Mouse (Mus musculus) layer of hippocampus, postnatal 25 days (tissue): Measurements from ENCODE around the gene Slc7a15. TPM values are rescaled to one million over a fixed set of nuclear protein-coding genes. Genes with fewer than 3 reads are reported as not detected.

Experiments
- DNase-seq, 2 experiments: peaks; one replicate each; pipeline ENCODE4 v3.0.0; 2022; ENCODE audit warnings: mixed read lengths in 2 of 2, low spot score in 1 of 2; ENCODE audit errors: extremely low spot score in 1 of 2
- total RNA-seq, 2 experiments: library from RNA; stranded (reverse); gene quantifications; 2 replicates each; pipeline ENCODE4 v1.2.3; 2021

Gene Slc7a15
- total RNA-seq, 2 experiments from 2014 or later: not detected

DNA sequence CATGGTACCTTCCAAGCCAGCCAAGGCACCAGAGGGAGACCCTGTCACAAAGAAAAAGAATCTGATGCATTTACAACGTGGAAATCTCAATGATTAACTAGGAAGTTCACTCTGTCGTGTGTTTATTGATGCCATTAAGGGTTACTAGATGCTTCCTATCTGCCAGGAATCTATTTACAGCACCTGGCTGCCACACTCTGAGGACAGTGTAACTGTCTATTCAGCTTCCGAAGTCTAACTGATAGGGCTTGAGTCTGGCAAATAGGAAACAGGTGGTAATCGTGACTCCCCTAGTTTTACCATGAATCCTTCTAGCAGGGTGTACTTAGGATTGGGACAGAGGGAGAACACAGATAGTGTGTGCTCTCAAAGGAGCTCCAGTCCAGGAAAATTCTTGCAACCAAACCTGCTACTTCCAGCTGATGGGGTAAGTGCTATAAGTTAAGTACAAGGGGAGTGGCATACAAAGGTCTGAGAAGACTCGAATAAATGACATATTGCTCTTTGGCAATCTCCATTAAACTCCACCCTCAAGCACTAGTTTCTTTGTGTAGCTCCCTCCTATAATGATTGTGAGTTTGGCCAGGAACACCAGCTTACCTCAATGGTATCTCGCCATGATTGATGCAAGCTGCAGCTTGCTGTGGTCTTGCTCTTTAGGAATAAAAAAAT, 88.4 kb downstream of the Slc7a15 start:
- no peak for DNase-seq

DNA sequence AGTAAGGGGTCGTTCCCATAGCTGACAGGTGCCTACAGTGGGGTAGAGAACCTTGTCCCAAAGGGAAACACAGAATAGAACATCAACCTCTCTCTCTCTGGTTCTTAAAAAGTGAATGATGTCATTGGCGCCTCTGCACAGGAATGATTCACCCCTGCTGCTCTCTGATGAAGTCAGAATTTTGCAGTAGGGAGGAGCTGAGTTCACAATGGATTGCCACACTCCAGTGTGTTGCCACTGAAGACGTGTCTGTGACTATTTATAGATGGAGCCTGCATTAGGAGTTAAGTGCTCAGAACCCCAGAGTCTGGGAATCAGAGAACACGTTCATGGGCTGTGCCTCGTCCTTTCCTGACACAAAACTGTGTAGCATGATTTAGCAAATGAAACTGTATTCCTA, 89.2 kb downstream of the Slc7a15 start:
- DNase-seq: no peak

DNA sequence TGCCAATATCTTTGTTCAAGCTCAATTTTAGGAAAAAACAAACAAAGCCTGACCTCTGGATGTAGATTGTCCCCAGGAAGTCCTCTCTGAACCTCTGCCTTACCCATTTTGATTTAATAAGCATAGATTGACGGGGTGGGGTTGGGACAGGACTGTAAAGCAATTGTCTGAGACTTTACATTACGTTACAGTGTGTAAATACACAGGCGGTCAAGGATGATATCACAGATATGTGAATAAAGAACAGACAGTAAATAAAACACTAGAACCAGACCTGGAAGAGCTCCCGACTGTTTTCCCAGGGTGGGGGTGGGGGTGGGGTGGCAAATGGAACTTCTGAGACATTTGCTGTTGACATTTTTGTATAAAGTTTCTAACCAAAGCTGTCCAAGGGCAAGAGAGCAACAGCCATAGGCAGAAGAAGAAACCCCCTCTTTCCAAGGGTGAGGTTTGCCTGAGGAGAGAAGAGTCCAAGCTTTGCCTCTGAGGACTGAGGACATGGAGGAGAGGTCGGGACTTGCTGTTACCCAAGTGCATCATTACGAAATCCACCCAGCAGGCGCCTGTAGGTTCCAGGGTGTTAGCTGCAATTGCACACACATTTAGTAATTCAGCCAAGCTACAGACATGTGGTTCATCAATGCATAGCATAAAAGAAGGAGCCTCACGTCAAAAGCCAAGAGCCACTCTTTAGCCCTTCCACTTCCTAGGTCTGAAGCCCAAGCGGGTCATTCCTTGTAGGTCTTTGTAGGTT, 91.7 kb downstream of the Slc7a15 start:
- no peak for DNase-seq

DNA sequence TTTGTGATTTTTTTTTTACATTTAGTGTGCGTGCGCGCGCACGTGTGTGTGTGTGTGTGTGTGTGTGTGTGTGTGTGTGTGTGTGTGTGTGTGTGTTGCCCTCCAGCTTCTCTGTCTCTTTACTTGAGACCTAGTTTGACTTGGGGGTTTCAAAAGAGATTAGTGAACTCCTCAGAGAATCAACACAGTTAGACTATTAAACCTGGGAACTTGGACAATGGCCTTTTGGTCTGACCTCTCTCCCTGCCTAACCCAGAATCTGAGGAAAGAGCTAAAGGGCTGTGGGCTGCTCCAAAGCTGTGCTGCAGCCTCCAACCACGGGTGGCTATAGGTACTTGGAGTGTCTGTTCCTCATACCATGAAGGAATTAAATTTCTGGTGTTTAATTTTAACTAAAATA, 94.7 kb downstream of the Slc7a15 start:
- no peak for DNase-seq

DNA sequence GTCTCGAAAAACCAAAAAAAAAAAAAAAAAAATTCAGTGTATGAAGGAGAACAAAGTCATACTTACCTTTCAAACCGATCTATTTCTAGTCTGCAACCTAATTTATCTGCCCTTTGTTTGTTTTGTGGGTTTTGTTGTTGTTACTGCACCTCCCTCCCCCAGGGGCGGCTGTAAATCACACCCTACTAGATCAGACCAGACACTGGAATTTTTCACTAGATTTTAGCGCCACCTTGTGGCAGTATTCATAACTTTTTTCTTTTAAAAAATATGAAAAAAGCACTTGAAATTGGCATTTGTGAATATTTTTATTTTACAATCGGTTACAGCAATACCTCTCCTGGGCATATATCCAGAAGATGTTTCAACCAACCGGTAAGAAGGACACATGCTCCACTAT, 96.3 kb downstream of the Slc7a15 start:
- DNase-seq: peak in 1 of 2 experiments; percentile 53

DNA sequence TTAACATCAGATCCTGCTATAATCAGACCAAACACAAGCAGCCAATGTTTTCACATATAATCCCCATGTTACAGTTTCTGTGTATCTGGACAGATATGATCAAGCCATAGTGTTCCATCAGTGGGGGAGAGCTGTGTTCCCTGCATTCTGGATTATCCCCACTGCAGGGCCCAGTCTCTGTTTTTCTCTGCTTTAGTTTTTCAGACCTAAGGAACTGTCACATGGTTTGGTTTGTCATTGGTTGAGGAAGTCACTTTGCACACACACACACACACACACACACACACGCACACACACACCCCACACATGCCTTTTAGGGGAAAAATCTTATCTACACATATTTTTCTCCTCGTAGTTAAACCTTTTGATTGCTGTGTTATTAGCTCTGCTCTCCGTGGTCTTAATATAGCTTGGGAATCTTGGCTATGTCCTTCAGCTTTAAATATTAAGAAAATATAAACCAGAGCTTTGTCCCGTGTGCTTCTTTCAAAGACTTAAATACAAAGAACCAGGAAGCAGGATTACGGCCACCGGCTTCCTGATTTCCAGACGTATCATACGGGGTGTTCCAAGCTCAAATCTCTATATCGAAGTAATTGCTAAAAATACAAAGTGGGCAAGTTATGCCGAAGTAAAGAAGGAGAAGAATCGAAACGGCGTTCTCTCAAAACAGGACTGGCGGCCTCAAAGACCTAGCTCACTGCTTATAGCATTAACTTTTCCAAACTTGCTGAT, 97.1 kb downstream of the Slc7a15 start:
- no peak for DNase-seq

DNA sequence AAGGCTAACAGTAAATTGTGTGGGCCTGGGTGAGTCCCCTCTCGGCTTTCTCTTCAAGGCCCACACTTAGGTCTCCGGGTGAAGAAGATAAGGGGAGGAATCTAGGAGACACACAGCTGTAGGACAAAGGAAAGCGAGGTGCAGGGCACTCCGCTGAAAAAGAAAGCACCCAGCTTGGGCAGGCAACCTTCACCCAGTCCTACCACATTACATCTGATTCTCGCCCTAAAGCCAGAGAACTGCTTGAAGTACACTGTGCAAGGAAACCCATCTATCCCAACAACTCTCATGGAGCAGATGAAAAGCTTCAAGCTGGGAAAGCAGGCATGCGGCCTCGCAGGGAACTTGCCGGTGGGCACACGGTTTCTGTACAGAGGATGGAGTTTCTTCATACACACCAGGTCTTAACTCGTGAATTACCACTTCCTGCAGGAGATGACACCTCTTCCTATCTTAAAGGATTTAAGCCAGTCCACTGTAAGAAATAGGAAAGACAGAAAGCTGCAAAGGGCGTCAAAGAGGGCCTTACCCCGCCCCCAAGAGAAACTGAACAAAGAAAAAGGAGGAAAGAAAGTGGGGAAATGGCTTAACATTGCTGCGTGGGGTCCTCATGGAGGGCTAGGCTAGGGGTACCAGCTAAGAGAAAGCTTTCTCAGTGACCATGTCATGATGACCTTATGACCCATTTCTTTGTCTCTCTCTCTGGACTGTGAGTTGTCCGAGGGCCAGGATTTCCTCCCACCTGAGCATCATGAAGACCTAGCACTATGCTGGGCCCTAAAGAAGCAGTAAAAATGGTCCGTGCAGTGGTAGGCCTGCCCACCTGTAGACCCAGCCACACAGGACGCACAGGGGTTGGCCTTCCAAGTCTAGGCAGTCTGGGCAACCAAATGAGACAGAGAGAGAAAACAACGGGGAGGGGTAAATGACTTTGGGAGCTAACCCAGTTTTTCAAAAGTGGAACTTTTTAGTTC, 98.0 kb downstream of the Slc7a15 start:
- no peak for DNase-seq

DNA sequence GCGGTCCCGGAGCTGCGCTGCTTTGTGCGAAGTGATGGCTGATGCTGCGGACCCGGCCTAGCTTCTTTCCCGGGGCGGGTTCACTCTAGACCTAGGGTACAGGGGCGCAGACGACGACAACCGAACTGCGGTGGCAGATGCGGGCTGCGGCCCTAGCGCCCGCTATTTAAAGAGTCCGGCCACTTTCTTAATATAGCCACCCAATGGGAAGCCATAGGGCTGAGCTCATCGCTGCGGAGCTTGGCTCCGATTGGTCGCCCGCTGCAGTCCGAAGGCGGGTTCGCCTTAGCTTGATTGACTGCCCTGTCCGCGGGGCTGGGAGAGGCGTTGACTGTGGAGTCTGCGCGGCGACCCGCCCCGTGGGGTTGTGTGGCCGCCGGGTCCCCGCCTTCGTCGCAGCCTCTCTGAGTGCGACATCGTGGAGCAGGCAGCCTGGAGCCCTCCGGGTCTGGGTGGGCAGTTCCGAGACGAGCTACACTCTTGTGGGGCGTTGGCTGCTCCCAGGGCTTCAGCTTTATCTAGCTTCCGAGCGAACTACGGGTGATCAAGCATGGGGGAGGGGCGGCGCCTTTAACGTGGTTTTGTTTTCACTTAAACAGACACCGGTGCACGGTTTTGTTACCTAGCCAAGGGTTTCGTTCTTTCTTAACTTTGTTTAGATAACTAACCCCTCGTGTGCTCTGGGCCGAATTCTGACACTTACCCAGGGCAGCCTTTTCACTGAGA, 98.8 kb downstream of the Slc7a15 start, which contains the start of gene Rhob:
Gene Rhob, minus strand, starts transcription at position 139 of the 726 bp plus-strand sequence.
- DNase-seq: peak; percentile 96 to 98

DNA sequence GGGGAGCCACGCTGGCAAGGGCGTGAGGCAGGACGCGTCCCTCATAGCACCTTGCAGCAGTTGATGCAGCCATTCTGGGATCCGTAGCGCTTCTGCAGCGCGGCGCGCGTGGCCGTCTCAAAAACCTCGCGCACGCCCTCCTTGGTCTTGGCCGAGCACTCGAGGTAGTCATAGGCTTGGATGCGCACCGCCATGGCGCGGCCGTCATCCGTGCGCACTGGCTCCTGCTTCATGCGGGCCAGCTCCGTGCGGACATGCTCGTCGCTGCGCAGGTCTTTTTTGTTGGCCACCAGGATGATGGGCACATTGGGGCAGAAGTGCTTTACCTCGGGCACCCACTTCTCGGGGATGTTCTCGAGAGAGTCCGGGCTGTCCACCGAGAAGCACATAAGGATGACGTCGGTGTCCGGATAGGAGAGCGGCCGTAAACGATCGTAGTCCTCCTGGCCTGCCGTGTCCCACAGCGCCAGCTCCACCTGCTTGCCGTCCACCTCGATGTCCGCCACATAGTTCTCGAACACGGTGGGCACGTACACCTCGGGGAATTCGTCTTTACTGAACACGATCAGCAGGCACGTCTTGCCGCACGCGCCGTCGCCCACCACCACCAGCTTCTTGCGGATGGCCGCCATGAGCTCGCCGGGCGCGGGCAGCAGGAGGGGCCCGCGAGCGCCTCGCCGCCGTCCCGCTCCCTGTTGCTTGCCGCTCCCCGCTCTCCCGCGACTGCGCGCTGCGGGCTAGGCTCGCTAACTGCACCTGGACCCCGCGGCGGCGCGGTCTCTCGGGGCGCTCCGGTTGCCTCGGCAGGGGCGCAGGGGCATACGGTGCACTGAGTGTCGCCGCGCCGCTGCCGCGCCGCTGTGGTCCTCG, 99.6 kb downstream of the Slc7a15 start:
- DNase-seq: peak; percentile 52 to 74

DNA sequence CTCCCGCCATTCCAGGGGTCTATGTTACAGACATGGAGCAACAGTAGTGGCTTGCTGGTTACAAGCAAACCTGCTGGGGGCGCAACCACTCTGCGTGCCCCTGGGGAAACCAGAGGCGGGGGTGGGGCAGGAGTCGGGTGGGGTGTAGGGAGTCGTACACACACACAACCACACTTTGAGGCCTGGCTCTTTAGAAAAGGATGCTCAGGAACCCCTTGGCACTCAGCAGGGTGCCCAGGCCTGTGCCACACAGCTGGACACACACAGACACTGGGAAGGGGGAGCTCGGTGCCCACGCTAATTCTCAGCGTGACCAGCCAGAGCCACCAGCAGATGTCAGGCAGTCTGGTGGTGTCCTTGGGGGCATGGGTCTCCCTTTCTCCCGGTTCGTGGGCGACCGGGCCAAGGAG, 100.3 kb downstream of the Slc7a15 start:
- DNase-seq: peak; percentile 51

DNA sequence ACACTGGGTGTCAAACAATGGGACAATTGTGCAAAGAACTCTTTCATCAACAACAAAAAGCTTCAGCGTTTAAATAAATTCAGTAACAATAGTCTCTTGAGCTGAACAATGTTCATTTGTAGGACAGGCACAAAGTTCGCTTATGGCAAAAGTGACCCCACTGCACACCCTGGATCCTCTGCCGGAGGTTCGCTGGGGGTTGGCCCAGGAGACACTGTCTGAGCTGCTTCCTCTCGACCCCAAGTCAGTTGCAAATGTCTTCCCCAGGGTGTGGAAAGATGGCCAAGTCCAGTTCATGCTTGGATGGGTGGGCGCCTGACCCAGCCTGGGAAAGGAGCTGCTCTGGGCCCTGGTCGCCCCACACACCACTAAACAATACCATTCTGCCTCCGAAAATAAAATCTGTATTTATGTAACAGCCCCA, 100.7 kb downstream of the Slc7a15 start:
- peak in 1 of 2 experiments; percentile 31 for DNase-seq

DNA sequence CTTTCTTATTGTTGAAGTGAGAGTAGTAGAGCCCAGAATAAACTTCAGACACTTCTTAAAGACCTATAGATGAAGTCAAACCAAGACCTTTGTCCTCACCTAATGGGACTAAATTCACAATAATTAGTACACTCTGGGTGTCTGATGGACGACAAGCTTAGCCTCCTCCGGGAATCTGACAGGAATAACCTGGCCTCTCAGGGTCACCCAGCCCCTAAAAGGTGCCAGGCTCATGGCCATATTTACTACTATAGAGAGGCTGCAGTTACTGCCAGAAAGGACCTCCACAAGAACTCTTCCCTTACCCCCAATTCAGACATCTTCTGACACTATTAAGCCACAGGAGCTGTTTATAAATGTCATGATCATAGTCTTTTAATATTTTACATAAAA, 101.6 kb downstream of the Slc7a15 start:
- DNase-seq: no peak

DNA sequence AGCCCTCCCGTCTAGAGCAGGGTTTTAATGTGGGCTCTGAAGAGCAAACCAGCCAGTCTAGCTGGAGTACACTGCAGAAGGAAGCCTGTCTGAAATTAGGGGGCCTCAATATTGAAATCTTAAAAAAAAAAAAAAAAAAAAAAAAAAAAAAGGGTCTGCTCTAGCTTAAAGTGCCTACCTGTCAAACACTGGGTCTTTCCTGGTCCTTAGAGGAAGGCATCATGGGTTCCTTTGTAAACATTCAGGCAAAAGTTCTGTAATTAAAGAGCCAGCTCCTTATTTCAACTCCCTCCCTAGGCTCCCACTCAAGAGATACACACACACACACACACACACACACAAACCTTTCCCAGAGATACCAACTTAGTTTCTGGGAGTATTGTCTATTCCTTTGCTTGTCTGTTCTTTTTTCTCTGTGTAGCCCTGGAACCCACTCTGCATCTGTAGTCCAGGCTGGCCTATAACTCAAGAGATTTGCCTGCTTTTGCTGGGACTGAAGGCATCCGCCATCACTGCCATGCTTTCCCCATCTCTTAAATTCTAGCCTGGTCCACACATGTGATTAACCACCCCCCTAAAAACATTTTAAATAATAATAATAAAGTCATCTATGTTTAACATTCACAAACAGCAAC, 102.1 kb downstream of the Slc7a15 start:
- no peak for DNase-seq

DNA sequence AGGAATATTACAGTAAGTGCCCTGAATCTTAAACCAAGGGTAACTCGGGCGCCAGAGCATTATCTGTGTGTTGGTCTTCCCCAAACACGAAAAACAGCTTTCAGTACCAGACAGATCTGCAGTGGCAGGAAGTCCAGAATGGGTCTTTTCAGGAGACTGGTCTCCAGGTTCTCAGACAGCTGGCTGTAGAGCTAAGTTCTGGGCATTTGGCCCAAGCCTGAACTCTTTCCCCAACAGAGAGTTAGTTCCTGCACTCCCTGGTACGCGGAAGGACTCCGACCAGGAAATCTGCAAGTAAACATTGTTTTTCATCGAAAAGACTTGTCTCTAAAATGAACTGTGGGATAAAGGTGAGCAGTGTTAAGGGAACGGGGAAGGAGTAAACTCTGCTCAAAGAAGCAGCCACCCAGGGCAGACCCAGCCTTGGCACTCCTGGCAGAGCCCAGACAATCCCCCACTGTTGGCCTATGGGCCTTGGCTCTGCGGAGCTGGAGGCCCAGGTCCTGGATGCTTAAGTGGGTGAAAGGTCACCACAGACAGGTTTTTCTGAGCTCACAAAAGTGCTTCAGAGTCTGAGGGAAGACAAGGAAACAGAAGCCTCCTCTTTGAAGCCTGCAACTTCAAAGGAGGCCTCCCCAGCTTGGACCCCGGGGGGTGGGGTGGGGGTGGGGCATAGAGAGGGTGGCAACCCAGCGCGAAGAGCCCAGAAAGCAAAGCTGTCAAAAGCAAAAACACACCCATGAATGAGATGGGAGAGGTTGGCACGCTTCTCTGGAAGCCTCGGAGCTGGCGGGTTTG, 102.8 kb downstream of the Slc7a15 start:
- DNase-seq: peak; percentile 36 to 39

DNA sequence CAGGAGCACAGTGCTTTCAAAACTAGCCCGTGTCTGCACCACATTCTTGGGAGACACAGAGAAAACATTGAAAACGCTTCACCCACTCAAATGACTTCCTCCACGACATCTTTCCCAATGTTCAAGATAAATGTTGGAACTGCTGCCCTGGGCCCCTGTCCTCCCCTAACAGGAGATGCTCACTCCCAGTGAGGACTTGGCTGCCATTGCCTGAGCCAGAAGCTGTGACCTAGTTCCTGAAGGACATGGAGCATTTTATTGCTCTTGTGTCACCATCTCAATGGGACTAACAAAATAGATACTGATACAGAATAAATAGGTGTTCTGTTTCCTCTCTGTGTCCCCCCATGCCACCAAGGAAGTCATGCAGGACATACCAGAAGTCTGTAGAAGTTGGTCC, 104.2 kb downstream of the Slc7a15 start:
- no peak for DNase-seq

DNA sequence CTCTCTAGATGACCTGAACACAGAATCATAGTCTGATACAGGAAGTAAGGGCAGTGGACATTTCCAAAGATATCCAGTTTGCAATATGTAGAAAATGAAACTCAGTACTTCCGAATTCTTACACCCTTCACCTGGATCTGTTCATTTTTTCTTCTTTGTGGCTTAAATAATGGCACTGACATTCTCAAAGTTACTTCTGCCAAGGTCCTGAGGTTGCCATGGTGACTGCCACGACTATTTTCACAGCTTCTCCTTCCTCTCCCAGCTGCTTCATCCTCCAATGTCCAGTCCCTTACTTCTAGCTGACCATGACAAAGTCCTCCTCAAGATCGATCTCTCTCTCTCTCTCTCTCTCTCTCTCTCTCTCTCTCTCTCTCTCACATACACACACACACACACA, 105.5 kb downstream of the Slc7a15 start:
- DNase-seq: no peak

DNA sequence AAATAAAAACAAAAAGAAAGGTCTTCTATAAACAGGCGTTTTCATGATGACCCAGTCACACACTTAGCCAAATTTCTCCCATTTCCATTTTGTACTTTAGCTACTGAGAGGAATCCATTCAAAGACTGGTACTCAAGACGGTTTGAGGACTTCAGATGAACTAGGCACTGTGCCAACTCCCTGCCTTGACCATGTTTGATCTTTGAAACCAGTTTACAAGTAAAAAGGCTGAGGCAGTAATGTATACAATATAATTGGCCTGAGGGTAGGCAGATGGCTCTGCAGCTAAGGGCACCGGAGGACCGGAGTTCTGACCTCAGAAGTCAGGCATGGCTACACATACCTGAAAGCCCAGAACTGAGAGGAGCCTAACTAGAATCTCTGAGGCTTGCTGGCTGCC, 109.8 kb downstream of the Slc7a15 start:
- no peak for DNase-seq
